Mouse (Mus musculus): Measurements from ENCODE around the gene Olfr281.
"Not testable (repeated sequence)": the region's sequence is repeated elsewhere in the genome, so short reads cannot be mapped to it uniquely, and the experiment has no call there.

Olfr281 gene

GRCm38 (mm10) chr15:98452288-98452687, at the start of gene Olfr281:
Gene Olfr281, plus strand, starts transcription at chr15:98452588.
- H3K27me3 ChIP-seq (ENCODE audit: insufficient read depth, low read length): no peaks in the 10 kb centered on the region
- TF ChIP-seq NANOG (IDR thresholded peaks at IDR 0.05; ENCODE audit: borderline replicate concordance, low read length) (no peak), POU5F1 (IDR thresholded peaks at IDR 0.05; ENCODE audit: borderline replicate concordance, low read length) (no peak), CTCF (conservative IDR thresholded peaks at IDR 0.05; ENCODE audit: low read length) (no peak)
- no peak within 1 kb of the TSS for H3K4me3 ChIP-seq (replicated peaks; ENCODE audit: low read length)
- H3K4me1 ChIP-seq (replicated peaks; ENCODE audit: low read depth, low read length): no peaks in the 10 kb centered on the region
- H3K9me3 ChIP-seq (ENCODE audit: low read length): no peaks in the 10 kb centered on the region
- H3K36me3 ChIP-seq (ENCODE audit: insufficient read depth, low read length): no peaks in the 10 kb centered on the region

- TF ChIP-seq POU5F1 (IDR thresholded peaks at IDR 0.05; ENCODE audit: borderline replicate concordance, low read length) (no peak), NANOG (IDR thresholded peaks at IDR 0.05; ENCODE audit: borderline replicate concordance, low read length) (no peak), CTCF (conservative IDR thresholded peaks at IDR 0.05; ENCODE audit: low read length) (peak; percentile 26)
- H3K4me3 ChIP-seq (replicated peaks; ENCODE audit: low read length): no peak overlapping the region
- no peaks in the 10 kb centered on the region for H3K36me3 ChIP-seq (ENCODE audit: insufficient read depth, low read length)
- no peaks in the 10 kb centered on the region for H3K4me1 ChIP-seq (replicated peaks; ENCODE audit: low read depth, low read length)
- no peaks in the 10 kb centered on the region; the same call in 1 of the 2 replicates for H3K27me3 ChIP-seq (ENCODE audit: insufficient read depth, low read length)
- H3K9me3 ChIP-seq (ENCODE audit: low read length): peaks cover 16% of the 10 kb centered on the region
Observed at GRCm38 (mm10) chr15:98408406-98409060, 43.9 kb upstream of the Olfr281 start.

GRCm38 (mm10) chr15:98409635-98410034, 42.8 kb upstream of the Olfr281 start:
- Histone ChIP-seq H3K27me3 (ENCODE audit: insufficient read depth, low read length) (no peaks in the 10 kb centered on the region), H3K4me3 (replicated peaks; ENCODE audit: low read length) (no peak overlapping the region), H3K36me3 (ENCODE audit: insufficient read depth, low read length) (no peaks in the 10 kb centered on the region), H3K9me3 (ENCODE audit: low read length) (peaks cover 16% of the 10 kb centered on the region), H3K4me1 (replicated peaks; ENCODE audit: low read depth, low read length) (no peaks in the 10 kb centered on the region)
- TF ChIP-seq NANOG (IDR thresholded peaks at IDR 0.05; ENCODE audit: borderline replicate concordance, low read length): no peak
- no peak for TF ChIP-seq CTCF (conservative IDR thresholded peaks at IDR 0.05; ENCODE audit: low read length)
- TF ChIP-seq POU5F1 (IDR thresholded peaks at IDR 0.05; ENCODE audit: borderline replicate concordance, low read length): no peak

DNA sequence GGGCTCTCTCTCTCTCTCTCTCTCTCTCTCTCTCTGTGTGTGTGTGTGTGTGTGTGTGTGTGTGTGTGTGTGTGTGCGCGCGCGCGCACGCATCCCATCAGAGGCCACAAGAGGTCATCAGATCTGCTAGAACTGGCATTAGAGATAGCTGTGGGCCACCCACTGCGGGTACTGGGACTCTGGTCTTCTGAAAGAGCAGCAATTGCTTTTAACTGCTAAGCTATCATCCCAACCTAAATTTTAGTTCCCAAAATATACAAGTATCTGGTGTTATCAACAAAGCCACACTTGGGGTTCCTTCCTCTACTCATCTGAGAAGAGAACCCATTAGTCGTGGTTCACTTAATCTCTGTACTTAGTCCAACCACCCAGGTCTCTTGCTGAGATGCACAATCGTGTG, 42.1 kb upstream of the Olfr281 start:
- H3K27me3 ChIP-seq (ENCODE audit: insufficient read depth, low read length): no peaks in the 10 kb centered on the region
- H3K4me3 ChIP-seq (replicated peaks; ENCODE audit: low read length): no peak overlapping the region
- TF ChIP-seq POU5F1 (IDR thresholded peaks at IDR 0.05; ENCODE audit: borderline replicate concordance, low read length): no peak
- TF ChIP-seq NANOG (IDR thresholded peaks at IDR 0.05; ENCODE audit: borderline replicate concordance, low read length): no peak
- no peak for TF ChIP-seq CTCF (conservative IDR thresholded peaks at IDR 0.05; ENCODE audit: low read length)
- no peaks in the 10 kb centered on the region for H3K4me1 ChIP-seq (replicated peaks; ENCODE audit: low read depth, low read length)
- H3K9me3 ChIP-seq (ENCODE audit: low read length): peaks cover 16% of the 10 kb centered on the region
- no peaks in the 10 kb centered on the region for H3K36me3 ChIP-seq (ENCODE audit: insufficient read depth, low read length)

GRCm38 (mm10) chr15:98415996-98416395, 36.4 kb upstream of the Olfr281 start:
- no peak for TF ChIP-seq NANOG (IDR thresholded peaks at IDR 0.05; ENCODE audit: borderline replicate concordance, low read length)
- no peak for TF ChIP-seq CTCF (conservative IDR thresholded peaks at IDR 0.05; ENCODE audit: low read length)
- TF ChIP-seq POU5F1 (IDR thresholded peaks at IDR 0.05; ENCODE audit: borderline replicate concordance, low read length): no peak
- Histone ChIP-seq H3K27me3 (ENCODE audit: insufficient read depth, low read length) (no peaks in the 10 kb centered on the region), H3K4me1 (replicated peaks; ENCODE audit: low read depth, low read length) (no peaks in the 10 kb centered on the region), H3K36me3 (ENCODE audit: insufficient read depth, low read length) (no peaks in the 10 kb centered on the region), H3K4me3 (replicated peaks; ENCODE audit: low read length) (no peak overlapping the region), H3K9me3 (ENCODE audit: low read length) (no peaks in the 10 kb centered on the region)

GRCm38 (mm10) chr15:98416802-98417201, 35.6 kb upstream of the Olfr281 start:
- H3K36me3 ChIP-seq (ENCODE audit: insufficient read depth, low read length); H3K9me3 ChIP-seq (ENCODE audit: low read length); H3K4me3 ChIP-seq (replicated peaks; ENCODE audit: low read length); H3K27me3 ChIP-seq (ENCODE audit: insufficient read depth, low read length); H3K4me1 ChIP-seq (replicated peaks; ENCODE audit: low read depth, low read length): not testable (repeated sequence)

DNA sequence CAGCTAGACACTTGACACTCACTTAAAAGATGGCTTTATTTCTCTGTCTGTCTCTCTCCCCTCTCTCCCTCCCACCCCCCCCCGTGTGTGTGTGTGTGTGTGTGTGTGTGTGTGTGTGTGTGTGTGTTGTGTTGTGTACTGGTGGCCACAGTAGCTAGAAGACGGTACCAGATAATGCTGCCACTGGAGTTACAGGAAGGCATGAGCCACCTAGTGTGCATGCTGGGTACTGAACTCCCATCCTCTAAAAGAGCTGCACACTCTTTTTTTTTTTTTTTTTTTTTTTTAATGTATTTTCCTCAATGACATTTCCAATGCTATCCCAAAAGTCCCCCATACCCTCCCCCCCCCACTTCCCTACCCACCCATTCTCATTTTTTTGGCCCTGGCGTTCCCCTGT, 35.1 kb upstream of the Olfr281 start:
- H3K4me3 ChIP-seq (replicated peaks; ENCODE audit: low read length); H3K4me1 ChIP-seq (replicated peaks; ENCODE audit: low read depth, low read length); H3K27me3 ChIP-seq (ENCODE audit: insufficient read depth, low read length); H3K9me3 ChIP-seq (ENCODE audit: low read length); H3K36me3 ChIP-seq (ENCODE audit: insufficient read depth, low read length): not testable (repeated sequence)

GRCm38 (mm10) chr15:98418096-98418495, 34.3 kb upstream of the Olfr281 start:
- no peaks in the 10 kb centered on the region for H3K9me3 ChIP-seq (ENCODE audit: low read length)
- TF ChIP-seq POU5F1 (IDR thresholded peaks at IDR 0.05; ENCODE audit: borderline replicate concordance, low read length): no peak
- TF ChIP-seq NANOG (IDR thresholded peaks at IDR 0.05; ENCODE audit: borderline replicate concordance, low read length): no peak
- no peak for TF ChIP-seq CTCF (conservative IDR thresholded peaks at IDR 0.05; ENCODE audit: low read length)
- no peaks in the 10 kb centered on the region for H3K4me1 ChIP-seq (replicated peaks; ENCODE audit: low read depth, low read length)
- H3K4me3 ChIP-seq (replicated peaks; ENCODE audit: low read length): no peak overlapping the region
- no peaks in the 10 kb centered on the region for H3K36me3 ChIP-seq (ENCODE audit: insufficient read depth, low read length)
- no peaks in the 10 kb centered on the region for H3K27me3 ChIP-seq (ENCODE audit: insufficient read depth, low read length)

DNA sequence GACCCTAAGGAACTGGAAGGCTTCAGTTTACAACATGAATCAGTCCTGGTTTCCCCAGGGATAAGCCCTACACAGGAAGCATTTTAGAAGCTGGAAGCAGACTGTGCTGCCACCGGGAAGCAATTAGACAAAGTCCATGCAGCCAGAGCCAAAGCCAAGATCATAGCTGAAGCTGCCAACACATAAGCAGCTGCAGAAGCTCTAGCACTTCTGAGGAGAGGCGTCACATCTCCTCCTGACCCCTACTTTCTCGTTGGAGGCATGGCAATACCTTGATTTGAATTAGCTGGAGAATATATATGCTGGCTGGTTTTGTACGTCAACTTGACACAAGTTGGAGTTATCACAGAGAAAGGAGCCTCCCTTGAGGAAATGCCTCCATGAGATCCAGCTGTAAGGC, 31.5 kb upstream of the Olfr281 start:
- Histone ChIP-seq H3K4me3 (replicated peaks; ENCODE audit: low read length) (no peak overlapping the region), H3K9me3 (ENCODE audit: low read length) (no peaks in the 10 kb centered on the region), H3K27me3 (ENCODE audit: insufficient read depth, low read length) (no peaks in the 10 kb centered on the region), H3K4me1 (replicated peaks; ENCODE audit: low read depth, low read length) (peaks cover 6% of the 10 kb centered on the region; the same call in 1 of the 2 replicates), H3K36me3 (ENCODE audit: insufficient read depth, low read length) (no peaks in the 10 kb centered on the region)
- TF ChIP-seq NANOG (IDR thresholded peaks at IDR 0.05; ENCODE audit: borderline replicate concordance, low read length) (no peak), POU5F1 (IDR thresholded peaks at IDR 0.05; ENCODE audit: borderline replicate concordance, low read length) (no peak), CTCF (conservative IDR thresholded peaks at IDR 0.05; ENCODE audit: low read length) (no peak)

All from E14TG2a.4 (cell line).